Mouse (Mus musculus): ENCODE data around the gene Aprt. TPM values are rescaled to one million over a fixed set of nuclear protein-coding genes. Genes with fewer than 3 reads are reported as not detected.
A peak's percentile ranks its signal among the peaks of the same experiment; 100 is the strongest.

Aprt gene
- polyA plus RNA-seq (2014; fragmentation: Nextera tagmentation; extraction: Ambion mirVana): 400 and 425 TPM in 2 replicates

- WGBS: under 1% methylated on average over 39 of the region's 39 CpGs
- H3K4me1 ChIP-seq (replicated peaks; ENCODE audit: control insufficient read depth, insufficient read depth, low read length): peaks cover 44% of the 10 kb centered on the region
- peaks cover 15% of the 10 kb centered on the region for H3K36me3 ChIP-seq (ENCODE audit: control insufficient read depth, insufficient read depth, low read length)
- DNase-seq (ENCODE audit: low spot score) (peak; percentile 97), ATAC-seq (replicated peaks; ENCODE audit: low FRiP score) (peak; percentile 88)
- H3K27me3 ChIP-seq (replicated peaks; ENCODE audit: control insufficient read depth, insufficient read depth, low read length): no peaks in the 10 kb centered on the region
- H3K4me2 ChIP-seq: peak within 1 kb of the TSS; percentile 91
- no peaks in the 10 kb centered on the region for H3K9me3 ChIP-seq (ENCODE audit: control insufficient read depth, low read length)
- H3K9ac ChIP-seq (ENCODE audit: low read depth, low read length): peak within 1 kb of the TSS; percentile 87
- H3K27ac ChIP-seq (ENCODE audit: low read depth, low read length): peak within 1 kb of the TSS; percentile 85
- H3K4me3 ChIP-seq (ENCODE audit: low read depth, low read length): peak within 1 kb of the TSS; percentile 71
Observed at GRCm38 (mm10) chr8:122576648-122577022, at the start of gene Aprt. Gene Aprt, minus strand, starts transcription at chr8:122576909.

- Histone ChIP-seq H3K9ac (ENCODE audit: low read depth, low read length) (no peak overlapping the region), H3K4me3 (ENCODE audit: low read depth, low read length) (no peak overlapping the region), H3K27me3 (replicated peaks; ENCODE audit: control insufficient read depth, insufficient read depth, low read length) (no peaks in the 10 kb centered on the region), H3K36me3 (ENCODE audit: control insufficient read depth, insufficient read depth, low read length) (peaks cover 6% of the 10 kb centered on the region; the same call in 1 of the 2 replicates), H3K27ac (ENCODE audit: low read depth, low read length) (no peak overlapping the region), H3K4me2 (no peak overlapping the region), H3K4me1 (replicated peaks; ENCODE audit: control insufficient read depth, insufficient read depth, low read length) (no peaks in the 10 kb centered on the region), H3K9me3 (ENCODE audit: control insufficient read depth, low read length) (no peaks in the 10 kb centered on the region)
- ATAC-seq (replicated peaks; ENCODE audit: low FRiP score) (no peak), DNase-seq (ENCODE audit: low spot score) (no peak)
- WGBS: 78% methylated on average over 9 of the region's 9 CpGs
Observed at GRCm38 (mm10) chr8:122625811-122626210, 49.1 kb upstream of the Aprt start.

GRCm38 (mm10) chr8:122624653-122625052 lies 47.9 kb upstream of the Aprt start:
- no peak for ATAC-seq (replicated peaks; ENCODE audit: low FRiP score)
- Histone ChIP-seq H3K27me3 (replicated peaks; ENCODE audit: control insufficient read depth, insufficient read depth, low read length) (no peaks in the 10 kb centered on the region), H3K4me3 (ENCODE audit: low read depth, low read length) (no peak overlapping the region), H3K9me3 (ENCODE audit: control insufficient read depth, low read length) (no peaks in the 10 kb centered on the region), H3K36me3 (ENCODE audit: control insufficient read depth, insufficient read depth, low read length) (peaks cover 6% of the 10 kb centered on the region; the same call in 1 of the 2 replicates), H3K9ac (ENCODE audit: low read depth, low read length) (no peak overlapping the region), H3K4me1 (replicated peaks; ENCODE audit: control insufficient read depth, insufficient read depth, low read length) (peaks cover 9% of the 10 kb centered on the region; the same call in 1 of the 2 replicates), H3K4me2 (no peak overlapping the region), H3K27ac (ENCODE audit: low read depth, low read length) (no peak overlapping the region)
- WGBS: 72% methylated on average over 5 of the region's 5 CpGs
- DNase-seq (ENCODE audit: low spot score): no peak

- Histone ChIP-seq H3K27ac (ENCODE audit: low read depth, low read length) (no peak overlapping the region), H3K4me1 (replicated peaks; ENCODE audit: control insufficient read depth, insufficient read depth, low read length) (peaks cover 14% of the 10 kb centered on the region), H3K4me3 (ENCODE audit: low read depth, low read length) (no peak overlapping the region), H3K27me3 (replicated peaks; ENCODE audit: control insufficient read depth, insufficient read depth, low read length) (no peaks in the 10 kb centered on the region), H3K36me3 (ENCODE audit: control insufficient read depth, insufficient read depth, low read length) (peaks cover 3% of the 10 kb centered on the region; the same call in 1 of the 2 replicates), H3K9ac (ENCODE audit: low read depth, low read length) (no peak overlapping the region), H3K4me2 (no peak overlapping the region), H3K9me3 (ENCODE audit: control insufficient read depth, low read length) (no peaks in the 10 kb centered on the region)
- DNase-seq (ENCODE audit: low spot score) (no peak), ATAC-seq (replicated peaks; ENCODE audit: low FRiP score) (no peak)
- WGBS: 87% methylated on average over 17 of the region's 17 CpGs
Observed at GRCm38 (mm10) chr8:122623844-122624642, 47.3 kb upstream of the Aprt start.

GRCm38 (mm10) chr8:122622727-122623126 lies 46.0 kb upstream of the Aprt start, which contains the start of gene Pabpn1l:
Gene Pabpn1l, minus strand, starts transcription at chr8:122622739.
- Histone ChIP-seq H3K9me3 (ENCODE audit: control insufficient read depth, low read length) (no peaks in the 10 kb centered on the region), H3K4me2 (no peak within 1 kb of the TSS), H3K27ac (ENCODE audit: low read depth, low read length) (no peak within 1 kb of the TSS), H3K9ac (ENCODE audit: low read depth, low read length) (no peak within 1 kb of the TSS), H3K27me3 (replicated peaks; ENCODE audit: control insufficient read depth, insufficient read depth, low read length) (no peaks in the 10 kb centered on the region), H3K4me3 (ENCODE audit: low read depth, low read length) (no peak within 1 kb of the TSS), H3K36me3 (ENCODE audit: control insufficient read depth, insufficient read depth, low read length) (no peaks in the 10 kb centered on the region), H3K4me1 (replicated peaks; ENCODE audit: control insufficient read depth, insufficient read depth, low read length) (peaks cover 25% of the 10 kb centered on the region)
- DNase-seq (ENCODE audit: low spot score) (no peak), ATAC-seq (replicated peaks; ENCODE audit: low FRiP score) (no peak)
- WGBS: 67% methylated on average over 6 of the region's 6 CpGs

- Histone ChIP-seq H3K27ac (ENCODE audit: low read depth, low read length) (no peak overlapping the region), H3K9me3 (ENCODE audit: control insufficient read depth, low read length) (no peaks in the 10 kb centered on the region), H3K4me2 (no peak overlapping the region), H3K27me3 (replicated peaks; ENCODE audit: control insufficient read depth, insufficient read depth, low read length) (no peaks in the 10 kb centered on the region), H3K36me3 (ENCODE audit: control insufficient read depth, insufficient read depth, low read length) (no peaks in the 10 kb centered on the region), H3K4me3 (ENCODE audit: low read depth, low read length) (no peak overlapping the region), H3K4me1 (replicated peaks; ENCODE audit: control insufficient read depth, insufficient read depth, low read length) (peaks cover 25% of the 10 kb centered on the region), H3K9ac (ENCODE audit: low read depth, low read length) (no peak overlapping the region)
- WGBS: 38% methylated on average over 5 of the region's 5 CpGs
- DNase-seq (ENCODE audit: low spot score) (no peak), ATAC-seq (replicated peaks; ENCODE audit: low FRiP score) (no peak)
Observed at GRCm38 (mm10) chr8:122620446-122620845, 43.7 kb upstream of the Aprt start.

- Histone ChIP-seq H3K9ac (ENCODE audit: low read depth, low read length) (peak overlapping the region; percentile 46; the same call in 1 of the 2 replicates), H3K27me3 (replicated peaks; ENCODE audit: control insufficient read depth, insufficient read depth, low read length) (no peaks in the 10 kb centered on the region), H3K27ac (ENCODE audit: low read depth, low read length) (peak overlapping the region; percentile 67; the same call in 1 of the 2 replicates), H3K36me3 (ENCODE audit: control insufficient read depth, insufficient read depth, low read length) (no peaks in the 10 kb centered on the region), H3K9me3 (ENCODE audit: control insufficient read depth, low read length) (no peaks in the 10 kb centered on the region), H3K4me3 (ENCODE audit: low read depth, low read length) (no peak overlapping the region), H3K4me1 (replicated peaks; ENCODE audit: control insufficient read depth, insufficient read depth, low read length) (peaks cover 25% of the 10 kb centered on the region), H3K4me2 (peak overlapping the region; percentile 46)
- 54% methylated on average over 6 of the region's 6 CpGs for WGBS
- no peak for DNase-seq (ENCODE audit: low spot score)
- peak; percentile 92 for ATAC-seq (replicated peaks; ENCODE audit: low FRiP score)
Observed at GRCm38 (mm10) chr8:122618660-122619378, 42.1 kb upstream of the Aprt start.

- H3K9me3 ChIP-seq (ENCODE audit: control insufficient read depth, low read length): no peaks in the 10 kb centered on the region
- ATAC-seq (replicated peaks; ENCODE audit: low FRiP score) (peak; percentile 27), DNase-seq (ENCODE audit: low spot score) (peak; percentile 75)
- peak overlapping the region; percentile 67 for H3K27ac ChIP-seq (ENCODE audit: low read depth, low read length)
- H3K4me1 ChIP-seq (replicated peaks; ENCODE audit: control insufficient read depth, insufficient read depth, low read length): peaks cover 25% of the 10 kb centered on the region
- H3K9ac ChIP-seq (ENCODE audit: low read depth, low read length): peak overlapping the region; percentile 32
- WGBS: 41% methylated on average over 5 of the region's 7 CpGs
- H3K27me3 ChIP-seq (replicated peaks; ENCODE audit: control insufficient read depth, insufficient read depth, low read length): no peaks in the 10 kb centered on the region
- no peaks in the 10 kb centered on the region for H3K36me3 ChIP-seq (ENCODE audit: control insufficient read depth, insufficient read depth, low read length)
- H3K4me2 ChIP-seq: peak overlapping the region; percentile 46
- H3K4me3 ChIP-seq (ENCODE audit: low read depth, low read length): no peak overlapping the region
Observed at GRCm38 (mm10) chr8:122617947-122618546, 41.3 kb upstream of the Aprt start.

Data from liver, embryonic 11.5 days (tissue).